Mouse (Mus musculus) liver, postnatal 0 days (tissue): ENCODE measurements at regions not wholly inside any gene's neighbourhood (a gene's known extent, or its start where the extent isn't known, plus 50 kb on each side); places are given as distances from the start of the nearest gene placed in this dataset.

ENCODE experiments used
- CTCF ChIP-seq: sonication (generic); IDR thresholded peaks from 2 replicates; pipeline ENCODE4 v1.5.1; 2016; ENCODE audit warnings: antibody characterized with exemption, low read depth
- EP300 ChIP-seq: IDR thresholded peaks from 2 replicates; pipeline ENCODE4 v1.6.1; 2016; ENCODE audit warnings: antibody characterized with exemption, low read depth, mild to moderate bottlenecking

GRCm38 (mm10) chr16:58354551-58354950 lies 53.7 kb upstream of the Dcbld2 start:
- TF ChIP-seq CTCF (no peak), EP300 (no peak)
